Mouse (Mus musculus) erythroblast, embryonic 14.5 days (primary cell): ENCODE results near the gene Dnaic1.

ENCODE experiments used
- GATA1 ChIP-seq: IDR thresholded peaks from 2 replicates; pipeline ENCODE4 v1.6.1; 2012; ENCODE audit warnings: low read length, inconsistent platforms, mixed read lengths
- TAL1 ChIP-seq: IDR thresholded peaks from 3 replicates; pipeline ENCODE4 v1.6.1; 2012; ENCODE audit warnings: low read length, inconsistent platforms, mixed read lengths

GRCm38 (mm10) chr4:41542136-41542535 is 27.4 kb upstream of the Dnaic1 start:
- TF ChIP-seq GATA1 (no peak), TAL1 (no peak)
